Mouse (Mus musculus) midbrain, embryonic 14.5 days (tissue): ENCODE results near the gene Ehmt2. TPM values are rescaled to one million over a fixed set of nuclear protein-coding genes. Genes with fewer than 3 reads are reported as not detected.

ENCODE experiments used
- microRNA-seq: library from miRNA; unstranded; fragments of <30 nt; microRNA quantifications from one replicate; pipeline ENCODE4, GENCODE M21; 2016
- polyA plus RNA-seq: library from polyadenylated mRNA; unstranded; fragments of >200 nt; fragmentation: Nextera tagmentation; extraction: Ambion mirVana; gene quantifications from 2 replicates; pipeline ENCODE4 v1.2.1, GENCODE M21; 2014

Gene Ehmt2
- polyA plus RNA-seq, 1 experiment from 2014 or later: 91.6 TPM

Small RNA genes lying within 50 kb of the gene (microRNA-seq; reads per million reads assigned to microRNA genes)
- not detected for gene Mir6972

Other genes starting within 250 kb of the Ehmt2 start
- 0.13 and 0.24 TPM in 2 replicates for gene Tnxb, start 227.9 kb upstream of the Ehmt2 start, polyA plus RNA-seq
- gene C4b, start 154.6 kb upstream of the Ehmt2 start, polyA plus RNA-seq: 0.09 TPM in 1 of 2 replicates, not detected in the other
- gene Cyp21a1, start 93.9 kb upstream of the Ehmt2 start, polyA plus RNA-seq: not detected in 2 replicates
- gene Stk19, start 61.5 kb upstream of the Ehmt2 start, polyA plus RNA-seq: 32.1 and 39.3 TPM in 2 replicates
- gene Dxo, start 61.5 kb upstream of the Ehmt2 start, polyA plus RNA-seq: 66.6 and 68.6 TPM in 2 replicates
- gene Skiv2l, start 48.3 kb upstream of the Ehmt2 start, polyA plus RNA-seq: 47.7 and 55.5 TPM in 2 replicates
- gene Nelfe, start 48.1 kb upstream of the Ehmt2 start, polyA plus RNA-seq: 75.5 and 85.3 TPM in 2 replicates
- gene Cfb, start 36.0 kb upstream of the Ehmt2 start, polyA plus RNA-seq: 1.8 and 3.0 TPM in 2 replicates
- 3.0 and 6.8 TPM in 2 replicates for gene Zbtb12, start 19.0 kb upstream of the Ehmt2 start, polyA plus RNA-seq
- not detected in 2 replicates for gene Gm20547, start 16.4 kb upstream of the Ehmt2 start, polyA plus RNA-seq
- gene C2, start 204 bp upstream of the Ehmt2 start, polyA plus RNA-seq: 2.1 and 3.6 TPM in 2 replicates
- not detected in 2 replicates for gene Slc44a4, start 16.0 kb downstream of the Ehmt2 start, polyA plus RNA-seq
- gene Neu1, start 32.8 kb downstream of the Ehmt2 start, polyA plus RNA-seq: 25.1 and 28.2 TPM in 2 replicates
- gene Hspa1b, start 60.8 kb downstream of the Ehmt2 start, polyA plus RNA-seq: 0.17 and 0.53 TPM in 2 replicates
- 1.1 and 2.3 TPM in 2 replicates for gene Gm20481, start 71.4 kb downstream of the Ehmt2 start, polyA plus RNA-seq
- gene Hspa1a, start 73.7 kb downstream of the Ehmt2 start, polyA plus RNA-seq: 5.6 and 8.1 TPM in 2 replicates
- gene Hspa1l, start 74.2 kb downstream of the Ehmt2 start, polyA plus RNA-seq: 1.6 and 2.3 TPM in 2 replicates
- 103 and 110 TPM in 2 replicates for gene Lsm2, start 83.4 kb downstream of the Ehmt2 start, polyA plus RNA-seq
- gene Vars, start 102.5 kb downstream of the Ehmt2 start, polyA plus RNA-seq: 43.4 and 51.1 TPM in 2 replicates
- gene Vwa7, start 118.1 kb downstream of the Ehmt2 start, polyA plus RNA-seq: 0.12 and 0.16 TPM in 2 replicates
- gene Sapcd1, start 129.5 kb downstream of the Ehmt2 start, polyA plus RNA-seq: 2.0 and 2.2 TPM in 2 replicates
- 2.1 and 2.8 TPM in 2 replicates for gene Msh5, start 148.3 kb downstream of the Ehmt2 start, polyA plus RNA-seq
- 17.7 and 22.8 TPM in 2 replicates for gene Clic1, start 151.5 kb downstream of the Ehmt2 start, polyA plus RNA-seq
- gene Ddah2, start 160.6 kb downstream of the Ehmt2 start, polyA plus RNA-seq: 375 and 392 TPM in 2 replicates
- gene Ly6g6c, start 166.9 kb downstream of the Ehmt2 start, polyA plus RNA-seq: not detected in 2 replicates
- gene Mpig6b, start 167.7 kb downstream of the Ehmt2 start, polyA plus RNA-seq: 0.11 and 0.21 TPM in 2 replicates
- 0.62 TPM in 1 of 2 replicates, not detected in the other for gene Ly6g6e, start 178.4 kb downstream of the Ehmt2 start, polyA plus RNA-seq
- gene Ly6g6d, start 179.6 kb downstream of the Ehmt2 start, polyA plus RNA-seq: 0.78 and 1.5 TPM in 2 replicates
- not detected in 2 replicates for gene Ly6g6f, start 187.1 kb downstream of the Ehmt2 start, polyA plus RNA-seq
- gene Abhd16a, start 190.8 kb downstream of the Ehmt2 start, polyA plus RNA-seq: 79.4 and 86.0 TPM in 2 replicates
- not detected in 2 replicates for gene Ly6g5c, start 209.8 kb downstream of the Ehmt2 start, polyA plus RNA-seq
- 1.3 TPM in 2 replicates for gene Ly6g5b, start 217.0 kb downstream of the Ehmt2 start, polyA plus RNA-seq
- gene Gpank1, start 223.0 kb downstream of the Ehmt2 start, polyA plus RNA-seq: 24.2 and 25.4 TPM in 2 replicates
- 328 and 334 TPM in 2 replicates for gene Csnk2b, start 223.6 kb downstream of the Ehmt2 start, polyA plus RNA-seq
- gene D17H6S53E, start 227.9 kb downstream of the Ehmt2 start, polyA plus RNA-seq: 6.0 and 6.8 TPM in 2 replicates
- gene Apom, start 233.6 kb downstream of the Ehmt2 start, polyA plus RNA-seq: 0.57 TPM in 1 of 2 replicates, not detected in the other
- gene Bag6, start 236.7 kb downstream of the Ehmt2 start, polyA plus RNA-seq: 122 and 136 TPM in 2 replicates